Mouse (Mus musculus): ENCODE measurements around the gene Fmo5.

- TF ChIP-seq CTCF (IDR thresholded peaks at IDR 0.05; ENCODE audit: borderline replicate concordance, insufficient read depth, low read depth, low read length) (no peak), POLR2A (IDR thresholded peaks at IDR 0.05; ENCODE audit: borderline replicate concordance, insufficient read depth, low read length) (no peak)
Measured at GRCm38 (mm10) chr3:97634288-97634761, 5.7 kb downstream of the Fmo5 start.

Data from cerebellum, adult 2 months (tissue).